Mouse (Mus musculus) liver, embryonic 15.5 days (tissue): ENCODE measurements at regions not wholly inside any gene's neighbourhood (a gene's known extent, or its start where the extent isn't known, plus 50 kb on each side); places are given as distances from the start of the nearest gene placed in this dataset.

ENCODE experiments used
- ATAC-seq: fragments of 200-750 bp; cut with Nextera tagmentation; 2 replicates; pipeline ENCODE4 v1.8.0; 2017; ENCODE audit warnings: moderate number of reproducible peaks, mild to moderate bottlenecking, moderate library complexity; ENCODE audit not compliant: insufficient read depth
- H3K27ac ChIP-seq: fragments of 300-500 bp; sonication (generic); replicated peaks from 2 replicates; pipeline ENCODE4 v1.5.1; 2015; ENCODE audit warnings: mild to moderate bottlenecking, inconsistent platforms
- H3K27me3 ChIP-seq: fragments of 300-500 bp; sonication (generic); 2 replicates; pipeline ENCODE4 v1.6.1; 2015; ENCODE audit warnings: mild to moderate bottlenecking, inconsistent platforms
- H3K36me3 ChIP-seq: fragments of 300-500 bp; sonication (generic); replicated peaks from 2 replicates; pipeline ENCODE4 v1.6.1; 2015; ENCODE audit warnings: moderate library complexity, mild to moderate bottlenecking, inconsistent platforms
- H3K4me1 ChIP-seq: fragments of 300-500 bp; sonication (generic); replicated peaks from 2 replicates; pipeline ENCODE4 v1.6.1; 2015; ENCODE audit warnings: inconsistent platforms
- H3K4me2 ChIP-seq: fragments of 300-500 bp; sonication (generic); 2 replicates; pipeline ENCODE4 v1.6.1; 2015; ENCODE audit warnings: moderate library complexity, mild to moderate bottlenecking, inconsistent platforms
- H3K4me3 ChIP-seq: fragments of 300-500 bp; sonication (generic); replicated peaks from 2 replicates; pipeline ENCODE4 v1.5.1; 2015; ENCODE audit warnings: mild to moderate bottlenecking, inconsistent platforms
- H3K9ac ChIP-seq: fragments of 300-500 bp; sonication (generic); 2 replicates; pipeline ENCODE4 v1.6.1; 2015; ENCODE audit warnings: moderate library complexity, mild to moderate bottlenecking, inconsistent platforms
- H3K9me3 ChIP-seq: fragments of 300-500 bp; sonication (generic); replicated peaks from 2 replicates; pipeline ENCODE4 v1.6.1; 2016; ENCODE audit warnings: inconsistent platforms
- WGBS: fragments of 180-500 bp; shearing (Covaris S2); methylation state at CpG from one replicate; pipeline ENCODE4 v1.1.7; 2015; ENCODE audit warnings: mixed read lengths; ENCODE audit not compliant: insufficient replicate concordance; 5-methylcytosine and 5-hydroxymethylcytosine counted together

GRCm38 (mm10) chr1:194363917-194364316, 254.1 kb upstream of the Plxna2 start:
- ATAC-seq: peak; percentile 75
- Histone ChIP-seq H3K36me3 (no peaks in the 10 kb centered on the region), H3K4me1 (no peaks in the 10 kb centered on the region), H3K9ac (no peak overlapping the region), H3K4me3 (no peak overlapping the region), H3K9me3 (no peaks in the 10 kb centered on the region), H3K4me2 (no peak overlapping the region), H3K27ac (peak overlapping the region; percentile 33; the same call in 1 of the 2 replicates), H3K27me3 (no peaks in the 10 kb centered on the region)
- WGBS: 51% methylated on average over 5 of the region's 5 CpGs

DNA sequence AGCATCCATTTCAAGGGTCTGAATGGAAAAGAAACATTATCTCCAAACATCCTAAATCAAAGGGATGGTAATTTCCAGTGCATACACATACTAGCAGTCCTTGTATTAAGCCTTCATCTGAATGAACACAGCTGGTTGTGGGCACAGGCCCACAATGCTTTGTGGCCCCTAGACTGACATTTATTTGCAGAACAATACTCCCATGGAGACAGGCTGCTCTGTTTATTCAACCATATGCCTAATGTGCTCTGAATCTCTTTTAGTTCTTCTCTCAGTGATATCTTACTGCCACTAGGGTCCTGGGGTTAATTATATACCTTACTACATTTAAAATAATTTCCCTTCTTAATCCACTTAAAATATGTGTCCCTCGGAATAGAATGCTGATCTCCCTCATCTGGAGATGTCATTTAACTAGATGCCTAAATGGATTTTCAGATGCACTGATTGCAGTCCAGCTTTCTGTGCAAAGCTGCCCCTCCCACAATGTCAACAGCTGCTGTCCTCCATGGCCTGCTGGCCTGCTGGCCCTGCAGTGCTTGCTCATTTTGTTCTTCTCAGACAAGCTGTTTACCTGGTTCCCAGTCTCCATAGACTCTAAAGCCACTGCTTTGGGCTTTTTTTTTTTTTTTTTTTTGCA, 254.8 kb upstream of the Plxna2 start:
- WGBS: 48% methylated on average over 1 of the region's 1 CpGs
- H3K27ac ChIP-seq: peak overlapping the region; percentile 43

GRCm38 (mm10) chr1:194362298-194362697, 255.7 kb upstream of the Plxna2 start:
- peak overlapping the region; percentile 43; the same call in 1 of the 2 replicates for H3K27ac ChIP-seq
- no peak; the same call in 1 of the 2 replicates for ATAC-seq

More for the DNA sequence above, 254.8 kb upstream of the Plxna2 start:
- H3K4me2 ChIP-seq: no peak overlapping the region
- peak; percentile 63 for ATAC-seq
- no peaks in the 10 kb centered on the region for H3K4me1 ChIP-seq
- no peaks in the 10 kb centered on the region for H3K36me3 ChIP-seq
- H3K27me3 ChIP-seq: no peaks in the 10 kb centered on the region
- no peaks in the 10 kb centered on the region for H3K9me3 ChIP-seq
- H3K9ac ChIP-seq: no peak overlapping the region
- no peak overlapping the region for H3K4me3 ChIP-seq

GRCm38 (mm10) chr1:194361316-194361715, 256.7 kb upstream of the Plxna2 start:
- WGBS: 23% methylated on average over 1 of the region's 1 CpGs

More at GRCm38 (mm10) chr1:194362298-194362697, 255.7 kb upstream of the Plxna2 start:
- H3K4me1 ChIP-seq: no peaks in the 10 kb centered on the region
- no peaks in the 10 kb centered on the region for H3K27me3 ChIP-seq
- no peak overlapping the region for H3K9ac ChIP-seq
- H3K9me3 ChIP-seq: no peaks in the 10 kb centered on the region
- H3K36me3 ChIP-seq: no peaks in the 10 kb centered on the region
- H3K4me3 ChIP-seq: no peak overlapping the region
- H3K4me2 ChIP-seq: no peak overlapping the region

DNA sequence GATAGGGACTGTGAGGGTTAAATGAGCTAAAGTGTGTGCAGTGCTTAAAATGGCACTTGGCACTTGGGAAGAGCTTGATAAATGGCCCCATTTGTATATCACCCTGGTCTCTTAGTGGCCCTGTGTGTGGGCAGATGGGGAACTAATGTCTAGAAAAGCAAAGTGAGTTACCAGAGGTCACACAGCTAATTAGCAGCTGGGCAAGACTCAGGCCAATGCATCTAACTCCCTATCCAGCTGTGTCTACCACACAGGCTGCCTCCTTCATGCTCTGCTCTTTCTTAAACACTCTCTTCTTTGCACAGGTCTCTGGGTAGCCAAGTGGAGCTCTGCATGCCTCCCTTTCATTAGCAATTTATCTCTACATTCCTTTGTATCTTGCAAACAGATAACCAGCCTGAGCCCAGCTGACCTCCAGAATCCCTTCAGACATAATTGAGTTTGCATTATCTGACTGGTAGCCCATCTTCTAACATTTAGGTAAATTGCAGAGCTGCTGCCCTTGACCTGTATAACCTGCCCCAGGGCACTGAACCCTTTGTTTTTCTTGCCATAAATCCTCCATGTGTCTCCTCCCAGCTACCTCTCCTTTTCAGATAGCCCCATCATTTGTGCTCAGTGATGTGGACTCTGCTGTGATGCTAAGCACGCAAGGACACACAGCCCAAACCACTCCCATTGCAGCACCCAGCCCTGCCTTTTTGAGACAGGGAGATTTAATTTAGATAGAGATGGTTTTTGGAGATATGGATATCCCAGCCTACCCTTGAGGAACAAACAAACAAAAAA, 263.5 kb upstream of the Plxna2 start:
- no peak for ATAC-seq
- no peaks in the 10 kb centered on the region for H3K36me3 ChIP-seq
- no peaks in the 10 kb centered on the region for H3K27me3 ChIP-seq
- H3K27ac ChIP-seq: no peak overlapping the region
- 47% methylated on average over 1 of the region's 1 CpGs for WGBS
- no peaks in the 10 kb centered on the region for H3K9me3 ChIP-seq
- no peaks in the 10 kb centered on the region for H3K4me1 ChIP-seq
- H3K4me2 ChIP-seq: no peak overlapping the region
- no peak overlapping the region for H3K9ac ChIP-seq
- H3K4me3 ChIP-seq: no peak overlapping the region

More at GRCm38 (mm10) chr1:194361316-194361715, 256.7 kb upstream of the Plxna2 start:
- Histone ChIP-seq H3K36me3 (no peaks in the 10 kb centered on the region), H3K9me3 (no peaks in the 10 kb centered on the region), H3K27ac (no peak overlapping the region), H3K27me3 (no peaks in the 10 kb centered on the region), H3K9ac (no peak overlapping the region), H3K4me1 (no peaks in the 10 kb centered on the region), H3K4me3 (no peak overlapping the region), H3K4me2 (no peak overlapping the region)
- ATAC-seq: no peak

GRCm38 (mm10) chr1:194345304-194346033, 272.5 kb upstream of the Plxna2 start:
- no peak for ATAC-seq
- Histone ChIP-seq H3K36me3 (no peaks in the 10 kb centered on the region), H3K4me3 (no peak overlapping the region), H3K27me3 (no peaks in the 10 kb centered on the region), H3K9me3 (no peaks in the 10 kb centered on the region), H3K27ac (no peak overlapping the region), H3K4me1 (no peaks in the 10 kb centered on the region), H3K4me2 (no peak overlapping the region), H3K9ac (no peak overlapping the region)
- whole genome bisulfite sequencing: 44% methylated on average over 3 of the region's 3 CpGs

- WGBS: 54% methylated on average over 1 of the region's 1 CpGs
- ATAC-seq: no peak
- Histone ChIP-seq H3K9ac (no peak overlapping the region), H3K4me1 (no peaks in the 10 kb centered on the region), H3K4me3 (no peak overlapping the region), H3K27me3 (no peaks in the 10 kb centered on the region), H3K36me3 (no peaks in the 10 kb centered on the region), H3K27ac (no peak overlapping the region), H3K9me3 (no peaks in the 10 kb centered on the region), H3K4me2 (no peak overlapping the region)
These were observed 275.4 kb upstream of the Plxna2 start for GRCm38 (mm10) chr1:194342568-194342967.

DNA sequence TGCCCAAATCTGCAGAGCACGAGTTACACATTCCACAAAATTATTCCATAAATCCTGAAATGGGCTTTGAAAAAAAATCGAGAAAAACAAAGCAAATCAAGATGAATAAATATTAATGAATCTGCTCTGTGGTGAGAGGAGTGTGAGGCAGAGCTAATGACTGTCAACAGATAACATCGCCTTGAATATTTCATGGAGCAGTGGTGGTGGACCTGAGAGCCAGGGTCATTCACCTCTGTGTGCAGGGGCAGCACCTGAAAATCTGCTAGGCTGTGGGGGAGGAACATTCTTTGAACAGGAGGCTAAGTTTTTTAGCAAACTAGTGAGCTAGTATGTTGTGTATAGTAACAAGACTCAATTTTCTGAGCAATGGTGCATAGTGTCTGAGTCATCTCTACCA, 276.3 kb upstream of the Plxna2 start:
- Histone ChIP-seq H3K4me2 (no peak overlapping the region), H3K36me3 (no peaks in the 10 kb centered on the region), H3K9me3 (no peaks in the 10 kb centered on the region), H3K4me3 (no peak overlapping the region), H3K9ac (no peak overlapping the region), H3K4me1 (no peaks in the 10 kb centered on the region), H3K27me3 (no peaks in the 10 kb centered on the region), H3K27ac (no peak overlapping the region)
- 33% methylated on average over 3 of the region's 3 CpGs for WGBS
- no peak for ATAC-seq

GRCm38 (mm10) chr1:194334752-194335719, 283.0 kb upstream of the Plxna2 start:
- H3K4me1 ChIP-seq: no peaks in the 10 kb centered on the region
- H3K27ac ChIP-seq: no peak overlapping the region
- ATAC-seq: no peak
- no peaks in the 10 kb centered on the region for H3K27me3 ChIP-seq
- WGBS: 52% methylated on average over 5 of the region's 5 CpGs
- no peaks in the 10 kb centered on the region for H3K36me3 ChIP-seq
- no peak overlapping the region for H3K9ac ChIP-seq
- no peaks in the 10 kb centered on the region for H3K9me3 ChIP-seq
- no peak overlapping the region for H3K4me2 ChIP-seq
- no peak overlapping the region for H3K4me3 ChIP-seq

DNA sequence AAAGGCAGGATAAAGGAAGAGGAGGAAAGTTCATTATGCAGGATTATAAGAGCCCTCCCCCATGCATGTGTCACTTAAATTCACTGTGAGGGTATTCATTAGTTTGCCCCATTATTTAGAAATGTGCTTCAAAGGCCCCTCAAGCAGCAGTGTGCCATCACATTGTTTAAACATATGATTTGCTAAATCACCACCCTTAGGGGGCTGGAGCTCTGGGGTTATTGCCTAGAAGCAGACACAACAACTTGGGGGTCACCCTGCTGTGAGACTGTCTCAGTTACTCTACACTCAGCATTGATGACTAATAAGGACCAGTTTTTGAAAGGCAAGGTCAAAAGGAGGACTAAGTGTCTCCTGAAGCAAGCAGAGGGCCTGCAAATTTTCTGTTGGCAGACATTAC, 285.4 kb upstream of the Plxna2 start:
- H3K27me3 ChIP-seq: no peaks in the 10 kb centered on the region
- no peak for ATAC-seq
- H3K9ac ChIP-seq: no peak overlapping the region
- H3K4me2 ChIP-seq: no peak overlapping the region
- H3K4me3 ChIP-seq: no peak overlapping the region
- H3K36me3 ChIP-seq: no peaks in the 10 kb centered on the region
- H3K9me3 ChIP-seq: no peaks in the 10 kb centered on the region
- no peaks in the 10 kb centered on the region for H3K4me1 ChIP-seq
- no peak overlapping the region for H3K27ac ChIP-seq
